Mouse (Mus musculus): ENCODE results near the gene Abce1. TPM values are rescaled to one million over a fixed set of nuclear protein-coding genes. Genes with fewer than 3 reads are reported as not detected.

The Abce1 gene
- total RNA-seq (2014; rRNA removed) (65.8 and 68.6 TPM in 2 replicates), polyA plus RNA-seq (2012; rRNA removed) (9.9 and 10.3 TPM in 2 replicates)

- Histone ChIP-seq H3K27me3 (ENCODE audit: control insufficient read depth, insufficient read depth, low read length) (no peaks in the 10 kb centered on the region), H3K4me3 (ENCODE audit: insufficient read depth, low read depth, low read length) (peak within 1 kb of the TSS; percentile 92), H3K27ac (replicated peaks; ENCODE audit: insufficient read depth, low read depth, low read length) (peak within 1 kb of the TSS; percentile 52; the same call in 1 of the 2 replicates), H3K4me1 (ENCODE audit: control insufficient read depth, insufficient read depth, low read length) (peaks cover 5% of the 10 kb centered on the region; the same call in 1 of the 2 replicates), H3K9ac (ENCODE audit: low read depth, low read length) (peak within 1 kb of the TSS; percentile 88), H3K36me3 (ENCODE audit: control insufficient read depth, insufficient read depth, low read length) (peaks cover 15% of the 10 kb centered on the region), H3K79me2 (ENCODE audit: control insufficient read depth, insufficient read depth, low read length) (peaks cover 8% of the 10 kb centered on the region; the same call in 1 of the 2 replicates)
- DNase-seq (ENCODE audit: extremely low read depth, low read depth, low spot score), result peak; percentile 91
- under 1% methylated on average over 73 of the region's 73 CpGs for WGBS
- TF ChIP-seq CTCF (IDR thresholded peaks at IDR 0.05; ENCODE audit: low read depth, low read length) (no peak), POLR2A (IDR thresholded peaks at IDR 0.05; ENCODE audit: extremely low read depth, insufficient read depth, low read length) (peak; percentile 43)
These were observed at the start of gene Abce1, which contains the start of gene Anapc10 for GRCm38 (mm10) chr8:79711064-79711961. Gene Abce1, minus strand, starts transcription at chr8:79711740. Gene Anapc10, plus strand, starts transcription at chr8:79711820.

- DNase-seq (ENCODE audit: extremely low read depth, low read depth, low spot score), result no peak
- WGBS, result 70% methylated on average over 2 of the region's 2 CpGs
- TF ChIP-seq POLR2A (IDR thresholded peaks at IDR 0.05; ENCODE audit: extremely low read depth, insufficient read depth, low read length), result no peak
- no peak for TF ChIP-seq CTCF (IDR thresholded peaks at IDR 0.05; ENCODE audit: low read depth, low read length)
- no peaks in the 10 kb centered on the region for H3K27me3 ChIP-seq (ENCODE audit: control insufficient read depth, insufficient read depth, low read length)
- no peaks in the 10 kb centered on the region for H3K4me1 ChIP-seq (ENCODE audit: control insufficient read depth, insufficient read depth, low read length)
- H3K9ac ChIP-seq (ENCODE audit: low read depth, low read length), result no peak overlapping the region
- H3K4me3 ChIP-seq (ENCODE audit: insufficient read depth, low read depth, low read length), result no peak overlapping the region
- no peaks in the 10 kb centered on the region; the same call in 1 of the 2 replicates for H3K79me2 ChIP-seq (ENCODE audit: control insufficient read depth, insufficient read depth, low read length)
- H3K36me3 ChIP-seq (ENCODE audit: control insufficient read depth, insufficient read depth, low read length), result peaks cover 4% of the 10 kb centered on the region; the same call in 1 of the 2 replicates
- H3K27ac ChIP-seq (replicated peaks; ENCODE audit: insufficient read depth, low read depth, low read length), result no peak overlapping the region
These were observed 38.8 kb upstream of the Abce1 start for GRCm38 (mm10) chr8:79750305-79750704.

- peaks cover 4% of the 10 kb centered on the region; the same call in 1 of the 2 replicates for H3K36me3 ChIP-seq (ENCODE audit: control insufficient read depth, insufficient read depth, low read length)
- WGBS, result 73% methylated on average over 4 of the region's 4 CpGs
These were observed 37.1 kb upstream of the Abce1 start for GRCm38 (mm10) chr8:79748591-79748990.

GRCm38 (mm10) chr8:79748171-79748570, 36.6 kb upstream of the Abce1 start:
- 96% methylated on average over 2 of the region's 2 CpGs for WGBS
- Histone ChIP-seq H3K36me3 (ENCODE audit: control insufficient read depth, insufficient read depth, low read length) (peaks cover 4% of the 10 kb centered on the region; the same call in 1 of the 2 replicates), H3K27me3 (ENCODE audit: control insufficient read depth, insufficient read depth, low read length) (no peaks in the 10 kb centered on the region), H3K79me2 (ENCODE audit: control insufficient read depth, insufficient read depth, low read length) (no peaks in the 10 kb centered on the region; the same call in 1 of the 2 replicates), H3K9ac (ENCODE audit: low read depth, low read length) (no peak overlapping the region), H3K4me1 (ENCODE audit: control insufficient read depth, insufficient read depth, low read length) (no peaks in the 10 kb centered on the region), H3K4me3 (ENCODE audit: insufficient read depth, low read depth, low read length) (no peak overlapping the region), H3K27ac (replicated peaks; ENCODE audit: insufficient read depth, low read depth, low read length) (no peak overlapping the region)
- TF ChIP-seq CTCF (IDR thresholded peaks at IDR 0.05; ENCODE audit: low read depth, low read length) (no peak), POLR2A (IDR thresholded peaks at IDR 0.05; ENCODE audit: extremely low read depth, insufficient read depth, low read length) (no peak)
- DNase-seq (ENCODE audit: extremely low read depth, low read depth, low spot score), result no peak

More at GRCm38 (mm10) chr8:79748591-79748990, 37.1 kb upstream of the Abce1 start:
- DNase-seq (ENCODE audit: extremely low read depth, low read depth, low spot score), result no peak
- Histone ChIP-seq H3K4me1 (ENCODE audit: control insufficient read depth, insufficient read depth, low read length) (no peaks in the 10 kb centered on the region), H3K9ac (ENCODE audit: low read depth, low read length) (no peak overlapping the region), H3K27ac (replicated peaks; ENCODE audit: insufficient read depth, low read depth, low read length) (no peak overlapping the region), H3K79me2 (ENCODE audit: control insufficient read depth, insufficient read depth, low read length) (no peaks in the 10 kb centered on the region; the same call in 1 of the 2 replicates), H3K27me3 (ENCODE audit: control insufficient read depth, insufficient read depth, low read length) (no peaks in the 10 kb centered on the region), H3K4me3 (ENCODE audit: insufficient read depth, low read depth, low read length) (no peak overlapping the region)
- TF ChIP-seq CTCF (IDR thresholded peaks at IDR 0.05; ENCODE audit: low read depth, low read length) (no peak), POLR2A (IDR thresholded peaks at IDR 0.05; ENCODE audit: extremely low read depth, insufficient read depth, low read length) (no peak)

- WGBS, result 17% methylated on average over 2 of the region's 2 CpGs
- Histone ChIP-seq H3K27ac (replicated peaks; ENCODE audit: insufficient read depth, low read depth, low read length) (no peak overlapping the region), H3K4me3 (ENCODE audit: insufficient read depth, low read depth, low read length) (no peak overlapping the region), H3K9ac (ENCODE audit: low read depth, low read length) (no peak overlapping the region), H3K4me1 (ENCODE audit: control insufficient read depth, insufficient read depth, low read length) (no peaks in the 10 kb centered on the region), H3K36me3 (ENCODE audit: control insufficient read depth, insufficient read depth, low read length) (peaks cover 6% of the 10 kb centered on the region; the same call in 1 of the 2 replicates), H3K79me2 (ENCODE audit: control insufficient read depth, insufficient read depth, low read length) (no peaks in the 10 kb centered on the region), H3K27me3 (ENCODE audit: control insufficient read depth, insufficient read depth, low read length) (no peaks in the 10 kb centered on the region)
- peak; percentile 56 for TF ChIP-seq CTCF (IDR thresholded peaks at IDR 0.05; ENCODE audit: low read depth, low read length)
- no peak for TF ChIP-seq POLR2A (IDR thresholded peaks at IDR 0.05; ENCODE audit: extremely low read depth, insufficient read depth, low read length)
- peak; percentile 38 for DNase-seq (ENCODE audit: extremely low read depth, low read depth, low spot score)
These were observed 22.8 kb upstream of the Abce1 start for GRCm38 (mm10) chr8:79734304-79734703.

All from liver, adult 2 months (tissue).